25 mouse cellular contexts compared by ENCODE assay signal in genomic region chr16:19064397-19064796, GRCm38 (mm10).
"Had no signal": no experiment of that assay in that cellular context is flagged by ENCODE, and none has a peak within 500 bp of the region (broad histone marks: within the 10 kb centered on the region; RNA-seq: fewer than 3 reads in every experiment).

No protein-coding gene starts in this region.

- H3K27ac ChIP-seq: kidney, postnatal 0 days; layer of hippocampus, adult 2 months; limb, embryonic 10.5 days; limb, embryonic 13.5 days; liver, embryonic 12.5 days; liver, embryonic 15.5 days; lung, embryonic 15.5 days; midbrain, embryonic 10.5 days; midbrain, embryonic 13.5 days; neural tube, embryonic 12.5 days; neural tube, embryonic 15.5 days; stomach, postnatal 0 days had no signal

- H3K36me3 ChIP-seq: limb, embryonic 10.5 days; limb, embryonic 13.5 days; liver, embryonic 12.5 days; liver, embryonic 15.5 days; lung, embryonic 15.5 days; midbrain, embryonic 10.5 days; midbrain, embryonic 13.5 days; neural tube, embryonic 12.5 days; neural tube, embryonic 15.5 days had no signal

- H3K4me3 ChIP-seq: layer of hippocampus, adult 2 months; limb, embryonic 10.5 days; limb, embryonic 13.5 days; liver, embryonic 12.5 days; liver, embryonic 15.5 days; lung, embryonic 15.5 days; megakaryocyte, embryonic 14.5 days; midbrain, embryonic 10.5 days; midbrain, embryonic 13.5 days; neural tube, embryonic 12.5 days; neural tube, embryonic 15.5 days had no signal

- H3K27me3 ChIP-seq: limb, embryonic 13.5 days; liver, embryonic 12.5 days; liver, embryonic 15.5 days; lung, embryonic 15.5 days; megakaryocyte, embryonic 14.5 days; midbrain, embryonic 13.5 days; neural tube, embryonic 12.5 days; neural tube, embryonic 15.5 days had no signal

- ATAC-seq: inflammation-experienced regulatory T-cells, adult 6 months; intestine, embryonic 16.5 days; liver, embryonic 12.5 days; midbrain, embryonic 13.5 days had no signal

- H3K4me1 ChIP-seq: limb, embryonic 10.5 days; limb, embryonic 13.5 days; liver, embryonic 12.5 days; liver, embryonic 15.5 days; lung, embryonic 15.5 days; megakaryocyte, embryonic 14.5 days; midbrain, embryonic 10.5 days; midbrain, embryonic 13.5 days; neural tube, embryonic 12.5 days; neural tube, embryonic 15.5 days had no signal

- DNase-seq: kidney, adult 18-20 months; kidney, adult 9 months; kidney, postnatal 25 days; layer of hippocampus, adult 9-11 months; liver; lung, adult 18-20 months; lung, postnatal 10 days; lung, postnatal 36 days; retina, postnatal 1 day; thymus, postnatal 25 days had no signal
